Mouse (Mus musculus) CH12.LX (cell line): ENCODE data around the gene Itgav. TPM values are rescaled to one million over a fixed set of nuclear protein-coding genes. Genes with fewer than 3 reads are reported as not detected.

Source experiments
- DNase-seq: peaks from one replicate; pipeline ENCODE4 v3.0.0-alpha.2; 2013; ENCODE audit errors: extremely low read depth
- H3K27ac ChIP-seq: 2 replicates; pipeline ENCODE4 v1.5.1; 2012; ENCODE audit warnings: low read depth, mild to moderate bottlenecking, control low read depth, moderate library complexity; ENCODE audit not compliant: insufficient read depth
- H3K27me3 ChIP-seq: replicated peaks from 2 replicates; pipeline ENCODE3; 2012; ENCODE audit warnings: inconsistent platforms
- H3K36me3 ChIP-seq, 2 experiments: replicated peaks in 1 of 2; 2 replicates each; pipeline versions ENCODE3 to v1.6.1; 2012; ENCODE audit warnings: inconsistent platforms in 1 of 2, low read length in 1 of 2, mild to moderate bottlenecking in 1 of 2, mixed read lengths in 1 of 2, moderate library complexity in 1 of 2; ENCODE audit not compliant: control insufficient read depth in 1 of 2, insufficient read depth in 1 of 2
- H3K4me1 ChIP-seq, 2 experiments: 2 replicates each; pipeline ENCODE4 v1.6.1; 2012; ENCODE audit warnings: inconsistent platforms in 1 of 2, moderate library complexity in 1 of 2; ENCODE audit not compliant: insufficient read depth in 2 of 2, control insufficient read depth in 1 of 2
- H3K4me2 ChIP-seq: 2 replicates; pipeline ENCODE4 v1.6.1; 2012; ENCODE audit warnings: low read depth, mild to moderate bottlenecking, control low read depth; ENCODE audit not compliant: poor library complexity, insufficient read depth, severe bottlenecking
- H3K4me3 ChIP-seq, 3 experiments: fragments of 150-350 bp in 1 of 3; sonication (generic) in 1 of 3; replicated peaks in 1 of 3; 2 replicates each; pipeline versions ENCODE3 to v1.5.1; 2011 to 2012; ENCODE audit warnings: low read depth in 2 of 3, low read length in 2 of 3, mild to moderate bottlenecking in 2 of 3, moderate library complexity in 2 of 3, control low read depth in 1 of 3, improper control_type of control experiment in 1 of 3, inconsistent platforms in 1 of 3, mixed read lengths in 1 of 3; ENCODE audit not compliant: poor library complexity in 1 of 3
- H3K79me2 ChIP-seq: replicated peaks from 2 replicates; pipeline ENCODE4 v1.6.1; 2012; ENCODE audit warnings: mild to moderate bottlenecking, moderate library complexity; ENCODE audit not compliant: control insufficient read depth, poor library complexity, insufficient read depth, severe bottlenecking; ENCODE audit errors: extremely low read depth
- H3K9ac ChIP-seq: 2 replicates; pipeline ENCODE4 v1.6.1; 2012; ENCODE audit warnings: low read depth, mild to moderate bottlenecking, control low read depth, moderate library complexity; ENCODE audit not compliant: insufficient read depth
- H3K9me3 ChIP-seq: replicated peaks from 2 replicates; pipeline ENCODE3; 2012; ENCODE audit warnings: low read length, inconsistent platforms, mixed read lengths
- BHLHE40 ChIP-seq: IDR thresholded peaks from 2 replicates; pipeline ENCODE4 v1.6.1; 2011; ENCODE audit warnings: mild to moderate bottlenecking, low read depth, low read length, improper control_type of control experiment
- CHD2 ChIP-seq: IDR thresholded peaks from 2 replicates; pipeline ENCODE4 v1.6.1; 2011; ENCODE audit warnings: low read length, improper control_type of control experiment
- CTCF ChIP-seq, 2 experiments: IDR thresholded peaks in 1 of 2; conservative IDR thresholded peaks in 1 of 2; 2 replicates each; pipeline ENCODE4 v1.5.1; 2011 to 2012; ENCODE audit warnings: low read depth in 2 of 2, low read length in 2 of 2, improper control_type of control experiment in 1 of 2, inconsistent platforms in 1 of 2, mild to moderate bottlenecking in 1 of 2, moderate library complexity in 1 of 2
- E2F4 ChIP-seq: IDR thresholded peaks from 2 replicates; pipeline ENCODE4 v1.6.1; 2011; ENCODE audit warnings: low read depth, low read length, improper control_type of control experiment; ENCODE audit not compliant: insufficient replicate concordance
- EP300 ChIP-seq: IDR thresholded peaks from 2 replicates; pipeline ENCODE4 v1.6.1; 2011; ENCODE audit warnings: low read length, improper control_type of control experiment
- ETS1 ChIP-seq: conservative IDR thresholded peaks from 2 replicates; pipeline ENCODE4 v1.6.1; 2012; ENCODE audit warnings: low read depth, mild to moderate bottlenecking, inconsistent platforms, low read length, improper control_type of control experiment, moderate library complexity
- GABPA ChIP-seq: IDR thresholded peaks from 2 replicates; pipeline ENCODE4 v1.6.1; 2012; ENCODE audit warnings: low read depth, low read length, improper control_type of control experiment, inconsistent platforms; ENCODE audit not compliant: insufficient replicate concordance
- IRF4 ChIP-seq: IDR thresholded peaks from 2 replicates; pipeline ENCODE4 v1.6.1; 2014; ENCODE audit warnings: low read depth, mild to moderate bottlenecking, inconsistent platforms, low read length, improper control_type of control experiment
- JUN ChIP-seq: IDR thresholded peaks from 2 replicates; pipeline ENCODE4 v1.6.1; 2011; ENCODE audit warnings: low read depth, mild to moderate bottlenecking, low read length, improper control_type of control experiment, moderate library complexity; ENCODE audit not compliant: insufficient read depth
- JUND ChIP-seq: conservative IDR thresholded peaks from 2 replicates; pipeline ENCODE4 v1.6.1; 2011; ENCODE audit warnings: low read depth, low read length, improper control_type of control experiment
- KAT2A ChIP-seq: IDR thresholded peaks from 2 replicates; pipeline ENCODE4 v1.6.1; 2012; ENCODE audit warnings: low read length, improper control_type of control experiment, inconsistent platforms; ENCODE audit not compliant: insufficient replicate concordance
- MAX ChIP-seq: IDR thresholded peaks from 2 replicates; pipeline ENCODE4 v1.6.1; 2011; ENCODE audit warnings: low read length, improper control_type of control experiment
- MAZ ChIP-seq: IDR thresholded peaks from 2 replicates; pipeline ENCODE4 v1.6.1; 2012; ENCODE audit warnings: low read depth, mild to moderate bottlenecking, inconsistent platforms, low read length, improper control_type of control experiment, moderate library complexity
- MXI1 ChIP-seq: IDR thresholded peaks from 2 replicates; pipeline ENCODE4 v1.6.1; 2011; ENCODE audit warnings: mild to moderate bottlenecking, low read depth, low read length, improper control_type of control experiment
- MYC ChIP-seq: IDR thresholded peaks from 2 replicates; pipeline ENCODE4 v1.6.1; 2011; ENCODE audit warnings: low read depth, mild to moderate bottlenecking, improper control_type of control experiment, low read length
- NELFE ChIP-seq: IDR thresholded peaks from 2 replicates; pipeline ENCODE4 v1.6.1; 2011; ENCODE audit warnings: low read depth, low read length, improper control_type of control experiment
- RAD21 ChIP-seq: IDR thresholded peaks from 2 replicates; pipeline ENCODE4 v1.6.1; 2011; ENCODE audit warnings: low read depth, mild to moderate bottlenecking, low read length, improper control_type of control experiment, moderate library complexity
- SMC3 ChIP-seq: IDR thresholded peaks from 2 replicates; pipeline ENCODE4 v1.6.1; 2011; ENCODE audit warnings: low read depth, low read length, improper control_type of control experiment
- TBP ChIP-seq: conservative IDR thresholded peaks from 2 replicates; pipeline ENCODE4 v1.6.1; 2011; ENCODE audit warnings: low read depth, low read length, improper control_type of control experiment
- UBTF ChIP-seq: IDR thresholded peaks from 2 replicates; pipeline ENCODE4 v1.6.1; 2012; ENCODE audit warnings: low read depth, mild to moderate bottlenecking, inconsistent platforms, low read length, improper control_type of control experiment, moderate library complexity
- ZKSCAN1 ChIP-seq: IDR thresholded peaks from 2 replicates; pipeline ENCODE4 v1.6.1; 2012; ENCODE audit warnings: low read depth, inconsistent platforms, low read length, improper control_type of control experiment, borderline replicate concordance
- dilution Hi-C: fragments of 300-500 bp; cut with MboI; formaldehyde crosslinking; loops from 2 replicates; pipeline ENCODE4 v1.14.3; 2020; ENCODE audit warnings: low sequenced_read_pairs; ENCODE audit not compliant: extremely low pct_unique_long_range_greater_than_20kb, extremely low pct_ligation_motif_present
- in situ Hi-C: fragments of 300-500 bp; cut with MboI; formaldehyde crosslinking; loops from 3 replicates; pipeline ENCODE4 v1.14.3; 2019; ENCODE audit warnings: low sequenced_read_pairs, low pct_ligation_motif_present, low pct_unique_long_range_greater_than_20kb, mixed read lengths
- polyA plus RNA-seq: library from polyadenylated mRNA; unstranded; fragments of >175 nt; gene quantifications from 2 replicates; pipeline ENCODE4 v1.2.1, GENCODE M21; 2012; ENCODE audit warnings: low read depth; ENCODE audit not compliant: insufficient read length
- total RNA-seq, 2 experiments: library from RNA; depleted of rRNA; stranded (reverse); fragments of 300-350 nt in 1 of 2; fragments of >200 nt in 1 of 2; gene quantifications; 2 replicates each; pipeline ENCODE4 v1.2.3; 2012 to 2014

Gene Itgav
- total and polyA plus RNA-seq, 3 experiments = 16.2 to 28.2 (median 25.5) TPM

- H3K4me1 ChIP-seq = peaks cover 17 to 69% of the 10 kb centered on the region in 2 experiments
- in situ Hi-C loops (no loop called here), dilution Hi-C loops (no loop called here)
- H3K79me2 ChIP-seq = no peaks in the 10 kb centered on the region; the same call in 1 of the 2 replicates
- H3K36me3 ChIP-seq = peaks cover 23 to 53% of the 10 kb centered on the region in 2 experiments
- H3K4me3 ChIP-seq = no peak overlapping the region
- DNase-seq = no peak
- TF ChIP-seq MAZ (no peak), TBP (no peak), JUN (no peak), ZKSCAN1 (no peak), MYC (no peak)
- H3K9me3 ChIP-seq = no peaks in the 10 kb centered on the region
- H3K27ac ChIP-seq = no peak overlapping the region
- H3K27me3 ChIP-seq = no peaks in the 10 kb centered on the region
- H3K9ac ChIP-seq = no peak overlapping the region
- no peak overlapping the region for H3K4me2 ChIP-seq
Measured at GRCm38 (mm10) chr2:83742210-83742609, 18.0 kb downstream of the Itgav start.

- H3K36me3 ChIP-seq = peaks cover 28 to 58% of the 10 kb centered on the region in 2 experiments
- in situ Hi-C loops = no loop called here
Measured at GRCm38 (mm10) chr2:83742836-83743235, 18.6 kb downstream of the Itgav start.

DNA sequence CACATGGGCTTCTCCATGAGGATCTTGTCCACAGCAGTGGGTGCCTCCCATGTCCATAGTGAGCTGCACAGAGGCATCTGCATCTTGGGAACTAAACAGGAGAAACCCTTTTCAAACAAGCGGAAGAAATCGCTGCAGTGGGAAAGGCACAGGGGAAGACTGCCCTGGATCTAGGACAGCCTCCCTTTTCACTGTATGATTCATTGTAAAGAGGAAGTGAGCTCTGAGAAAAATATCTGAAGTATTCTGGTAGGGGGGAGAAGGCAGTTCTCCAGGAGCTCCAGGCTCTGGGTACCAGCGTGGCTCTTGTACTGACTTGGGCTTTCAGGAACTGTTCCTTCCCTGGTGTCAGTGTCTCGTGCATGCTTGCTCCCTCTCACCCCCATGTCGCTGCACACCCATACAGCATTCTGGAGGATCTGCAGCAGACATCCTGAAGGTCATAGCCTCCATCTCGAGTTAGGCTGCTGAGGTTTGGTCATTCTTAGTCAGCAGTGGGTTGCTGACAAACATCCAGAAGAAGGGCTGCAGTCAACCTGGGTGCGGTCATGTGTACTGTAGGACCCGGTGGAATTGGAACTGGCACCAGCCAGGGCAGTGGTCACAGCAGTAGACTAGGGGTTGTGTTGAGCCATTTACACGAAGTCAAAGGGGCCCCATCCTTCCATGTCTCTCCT is 20.2 kb downstream of the Itgav start:
- Histone ChIP-seq H3K27me3 (no peaks in the 10 kb centered on the region), H3K4me1 (peaks cover 16 to 63% of the 10 kb centered on the region in 2 experiments), H3K4me2 (peak overlapping the region; percentile 19; the same call in 1 of the 2 replicates), H3K4me3 (no peak overlapping the region), H3K79me2 (no peaks in the 10 kb centered on the region; the same call in 1 of the 2 replicates), H3K27ac (peak overlapping the region; percentile 17; the same call in 1 of the 2 replicates), H3K36me3 (peaks cover 26 to 57% of the 10 kb centered on the region in 2 experiments), H3K9ac (no peak overlapping the region), H3K9me3 (no peaks in the 10 kb centered on the region)
- TF ChIP-seq ETS1 (0 out of 2 replicates have a peak, but pooled peaks have one; percentile 12), SMC3 (no peak), NELFE (0 out of 2 replicates have a peak, but pooled peaks have one; percentile 5), IRF4 (peak; percentile 76), MAX (peak; percentile 31; the same call in 1 of the 2 replicates), JUND (peak; percentile 42; the same call in 1 of the 2 replicates), EP300 (peak; percentile 68; the same call in 1 of the 2 replicates), CHD2 (no peak), BHLHE40 (peak; percentile 76; the same call in 1 of the 2 replicates), MXI1 (no peak)
- DNase-seq = peak; percentile 58
- dilution Hi-C loops (no loop called here), in situ Hi-C loops (no loop called here)

More at GRCm38 (mm10) chr2:83742836-83743235, 18.6 kb downstream of the Itgav start:
- DNase-seq = no peak
- Histone ChIP-seq H3K4me2 (no peak overlapping the region), H3K27ac (no peak overlapping the region), H3K79me2 (no peaks in the 10 kb centered on the region; the same call in 1 of the 2 replicates)
- TF ChIP-seq ETS1 (no peak), MAZ (no peak), TBP (no peak), RAD21 (no peak), MXI1 (no peak), KAT2A (no peak), GABPA (no peak), NELFE (no peak), E2F4 (no peak), CTCF (conservative IDR thresholded peaks at IDR 0.05 in 1 of 2, IDR thresholded peaks at IDR 0.05 in 1 of 2; ENCODE audit: low read depth in 2 of 2, low read length in 2 of 2) (no peak), MAX (no peak), SMC3 (no peak), UBTF (no peak)
- TF ChIP-seq, all 38 proteins: peak for 0
- H3K9ac ChIP-seq = no peak overlapping the region
- H3K4me1 ChIP-seq = peaks cover 17 to 69% of the 10 kb centered on the region in 2 experiments
- dilution Hi-C loops = no loop called here
- H3K4me3 ChIP-seq = no peak overlapping the region
- no peaks in the 10 kb centered on the region for H3K9me3 ChIP-seq
- H3K27me3 ChIP-seq = no peaks in the 10 kb centered on the region
